18 mouse cellular contexts compared by ENCODE assay signal in genomic region chr10:69726806-69727205, GRCm38 (mm10).
A peak's percentile ranks its signal among the peaks of the same experiment; 100 is the strongest.
DNase-seq lines count a peak whose midpoint lies in the region; ATAC-seq lines count a peak whose summit lies in the region.
"Had no signal": no experiment of that assay in that cellular context is flagged by ENCODE, and none has a peak within 500 bp of the region (broad histone marks: within the 10 kb centered on the region; RNA-seq: fewer than 3 reads in every experiment).

No protein-coding gene starts in this region.

- ATAC-seq in cerebellum, adult (ENCODE audit: insufficient number of reproducible peaks, low FRiP score, low TSS enrichment): no peak
- ATAC-seq: forebrain, embryonic 14.5 days; inflammation-experienced regulatory T-cells, adult 6 months; midbrain, embryonic 16.5 days had no signal

- peak; percentile 49 for DNase-seq in cerebellum, adult 9-10 months
- DNase-seq in kidney, adult 11 months: peak; percentile 20
- no peak for DNase-seq in kidney, postnatal 10 days
- peak; percentile 18 for DNase-seq in kidney, adult 9 months
- peak; percentile 23 for DNase-seq in kidney, postnatal 14 days
- DNase-seq in right cerebral cortex, postnatal 36 days (ENCODE audit: low spot score in 2 of 2): no peak
- no peak for DNase-seq in embryo, embryonic 11 days
- DNase-seq: adrenal gland, adult 8-10 months; cerebellum, adult 11 months; cerebellum, postnatal 36 days; gastrocnemius, adult 2 months; heart, postnatal 14 days; thymus, adult 2 months; thymus, postnatal 36 days had no signal

Comparison
In these comparisons a context has a peak if more than half of its experiments do, and no peak if none do; other contexts are left out.
1. DNase-seq: peak in cerebellum, adult 9-10 months (single experiment), kidney, adult 11 months (single experiment), kidney, adult 9 months (single experiment) and kidney, postnatal 14 days (single experiment); none in kidney, postnatal 10 days (single experiment), right cerebral cortex, postnatal 36 days (0 of 2) and embryo, embryonic 11 days (single experiment).